Mouse (Mus musculus) G1E (cell line): ENCODE measurements around the gene Nfix. TPM values are rescaled to one million over a fixed set of nuclear protein-coding genes. Genes with fewer than 3 reads are reported as not detected.

Source experiments
- ATAC-seq: 2 replicates; pipeline ENCODE4 v1.8.0; 2016; ENCODE audit warnings: mild to moderate bottlenecking; ENCODE audit not compliant: insufficient number of reproducible peaks, poor library complexity, low FRiP score, severe bottlenecking; ENCODE audit errors: extremely low read depth
- DNase-seq: peaks from one replicate; pipeline ENCODE4 v3.0.0; 2012; ENCODE audit warnings: low spot score
- H3K27me3 ChIP-seq: 2 replicates; pipeline ENCODE4 v1.6.1; 2012; ENCODE audit warnings: mild to moderate bottlenecking, low read length, inconsistent platforms; ENCODE audit not compliant: insufficient read depth
- H3K36me3 ChIP-seq: replicated peaks from 2 replicates; pipeline ENCODE3; 2012; ENCODE audit warnings: mild to moderate bottlenecking, inconsistent platforms
- H3K4me1 ChIP-seq: 2 replicates; pipeline ENCODE4 v1.6.1; 2012; ENCODE audit warnings: low read depth, low read length, inconsistent platforms, mixed read lengths; ENCODE audit not compliant: insufficient read depth
- H3K4me3 ChIP-seq: 2 replicates; pipeline ENCODE4 v1.5.1; 2012; ENCODE audit warnings: low read depth, mild to moderate bottlenecking, inconsistent platforms, low read length, moderate library complexity, mixed read lengths
- H3K9me3 ChIP-seq: replicated peaks from 2 replicates; pipeline ENCODE4 v1.6.1; 2012; ENCODE audit warnings: inconsistent platforms
- CTCF ChIP-seq: IDR thresholded peaks from 2 replicates; pipeline ENCODE4 v1.5.1; 2012; ENCODE audit warnings: low read depth, low read length, inconsistent platforms, mixed read lengths
- GATA1 ChIP-seq: IDR thresholded peaks from 2 replicates; pipeline ENCODE4 v1.6.1; 2012; ENCODE audit warnings: borderline replicate concordance, low read length, inconsistent platforms, mixed read lengths
- GATA2 ChIP-seq: IDR thresholded peaks from 2 replicates; pipeline ENCODE4 v1.6.1; 2012; ENCODE audit warnings: low read depth, low read length, inconsistent platforms, borderline replicate concordance
- POLR2AphosphoS5 ChIP-seq: IDR thresholded peaks from 2 replicates; pipeline ENCODE4 v1.6.1; 2012; ENCODE audit warnings: low read depth, low read length, inconsistent platforms; ENCODE audit not compliant: insufficient replicate concordance
- TAL1 ChIP-seq: conservative IDR thresholded peaks from 2 replicates; pipeline ENCODE4 v1.6.1; 2012; ENCODE audit warnings: low read depth, low read length, inconsistent platforms, mixed read lengths
- polyA plus RNA-seq: library from polyadenylated mRNA; stranded (reverse); fragments of >175 nt; gene quantifications from 2 replicates; pipeline ENCODE4 v1.2.3, GENCODE M21; 2012
- total RNA-seq, 2 experiments: library from RNA; stranded (forward) in 1 of 2; stranded (reverse) in 1 of 2; fragments of 200-1000 nt in 1 of 2; fragments of >200 nt in 1 of 2; fragmentation: Nextera tagmentation in 1 of 2; gene quantifications; 2 replicates each; pipeline ENCODE4 v1.2.3; 2014 to 2017

The Nfix gene
- total and polyA plus RNA-seq, 3 experiments: 4.3 to 34.0 (median 16.2) TPM

DNA sequence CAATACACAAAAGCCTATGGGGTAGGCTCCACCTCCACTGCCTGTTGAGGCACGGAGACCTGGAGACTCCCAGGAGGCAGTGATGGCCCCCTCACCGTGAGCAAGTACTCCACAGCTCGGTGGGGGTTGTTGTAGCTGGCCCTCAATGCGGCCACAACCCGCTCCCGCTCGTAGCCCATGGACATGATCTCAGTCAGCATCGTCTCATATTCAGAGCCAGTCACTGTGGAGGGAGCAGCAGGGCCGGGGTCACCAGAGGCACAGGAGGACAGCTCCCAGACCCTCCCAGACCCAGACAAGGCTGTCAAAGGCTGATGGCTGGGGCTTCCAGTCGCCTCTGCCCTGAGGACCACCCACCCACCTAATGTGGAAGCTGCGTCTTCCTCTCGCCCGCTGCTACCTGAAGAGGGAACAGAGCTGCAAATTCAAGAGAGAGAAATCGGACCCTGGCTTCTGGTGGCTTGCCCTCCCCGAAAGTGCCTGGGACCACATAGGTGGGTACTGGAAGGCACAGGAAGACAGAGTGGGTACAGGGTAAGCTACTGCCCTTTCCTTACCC, 37.8 kb upstream of the Nfix start:
- Histone ChIP-seq H3K4me1 (peaks cover 83% of the 10 kb centered on the region), H3K36me3 (peaks cover 85% of the 10 kb centered on the region)
- no peak for ATAC-seq

DNA sequence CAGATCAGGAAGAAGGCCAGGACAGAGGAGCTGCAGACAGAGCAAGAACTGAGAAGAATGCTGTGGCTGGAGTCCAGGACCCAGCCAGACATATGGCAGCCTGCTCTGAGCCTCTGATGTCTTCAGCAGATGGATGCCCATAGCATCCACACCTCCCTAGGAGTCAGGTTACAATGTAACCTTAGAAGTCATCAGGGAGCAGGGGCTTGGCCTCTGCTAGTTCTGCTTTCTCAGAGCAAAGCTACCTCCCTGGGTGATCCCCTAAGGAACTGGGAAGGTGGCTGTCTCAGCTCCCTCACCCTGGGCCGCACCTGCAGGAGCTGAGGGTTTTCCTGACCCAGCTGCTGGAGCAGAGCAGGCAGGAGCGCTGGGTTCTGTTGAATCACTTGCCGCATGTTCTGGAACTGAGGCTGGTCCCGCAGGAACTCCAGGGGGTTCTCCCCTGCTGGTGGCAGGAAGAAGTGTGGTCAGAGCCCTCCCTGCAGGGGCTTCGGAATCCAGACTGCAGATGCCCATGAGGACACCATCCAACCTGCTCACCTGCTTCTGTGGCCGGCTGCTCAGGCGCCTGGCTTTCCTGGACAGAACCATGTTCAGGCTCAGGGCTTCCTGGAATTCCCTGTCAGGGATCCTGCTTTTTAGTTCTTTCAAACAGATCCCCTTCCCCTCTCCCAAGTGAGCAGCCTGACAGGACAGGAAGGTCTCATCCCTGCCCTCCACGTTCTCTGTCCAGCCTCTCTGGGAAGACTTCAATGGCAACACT, 37.2 kb upstream of the Nfix start:
- Histone ChIP-seq H3K36me3 (peaks cover 80% of the 10 kb centered on the region), H3K9me3 (no peaks in the 10 kb centered on the region), H3K4me3 (no peak overlapping the region), H3K4me1 (peaks cover 80% of the 10 kb centered on the region), H3K27me3 (no peaks in the 10 kb centered on the region)
- no peak for TF ChIP-seq CTCF
- TF ChIP-seq TAL1: no peak
- no peak for TF ChIP-seq GATA2
- TF ChIP-seq GATA1: no peak
- TF ChIP-seq POLR2AphosphoS5: no peak
- DNase-seq (no peak), ATAC-seq (no peak)

More for the DNA sequence above, 37.8 kb upstream of the Nfix start:
- Histone ChIP-seq H3K27me3 (no peaks in the 10 kb centered on the region), H3K9me3 (no peaks in the 10 kb centered on the region), H3K4me3 (no peak overlapping the region; the same call in 1 of the 2 replicates)
- TF ChIP-seq GATA1: no peak
- TF ChIP-seq GATA2: no peak
- no peak for TF ChIP-seq CTCF
- no peak for TF ChIP-seq POLR2AphosphoS5
- TF ChIP-seq TAL1: no peak
- DNase-seq: no peak

DNA sequence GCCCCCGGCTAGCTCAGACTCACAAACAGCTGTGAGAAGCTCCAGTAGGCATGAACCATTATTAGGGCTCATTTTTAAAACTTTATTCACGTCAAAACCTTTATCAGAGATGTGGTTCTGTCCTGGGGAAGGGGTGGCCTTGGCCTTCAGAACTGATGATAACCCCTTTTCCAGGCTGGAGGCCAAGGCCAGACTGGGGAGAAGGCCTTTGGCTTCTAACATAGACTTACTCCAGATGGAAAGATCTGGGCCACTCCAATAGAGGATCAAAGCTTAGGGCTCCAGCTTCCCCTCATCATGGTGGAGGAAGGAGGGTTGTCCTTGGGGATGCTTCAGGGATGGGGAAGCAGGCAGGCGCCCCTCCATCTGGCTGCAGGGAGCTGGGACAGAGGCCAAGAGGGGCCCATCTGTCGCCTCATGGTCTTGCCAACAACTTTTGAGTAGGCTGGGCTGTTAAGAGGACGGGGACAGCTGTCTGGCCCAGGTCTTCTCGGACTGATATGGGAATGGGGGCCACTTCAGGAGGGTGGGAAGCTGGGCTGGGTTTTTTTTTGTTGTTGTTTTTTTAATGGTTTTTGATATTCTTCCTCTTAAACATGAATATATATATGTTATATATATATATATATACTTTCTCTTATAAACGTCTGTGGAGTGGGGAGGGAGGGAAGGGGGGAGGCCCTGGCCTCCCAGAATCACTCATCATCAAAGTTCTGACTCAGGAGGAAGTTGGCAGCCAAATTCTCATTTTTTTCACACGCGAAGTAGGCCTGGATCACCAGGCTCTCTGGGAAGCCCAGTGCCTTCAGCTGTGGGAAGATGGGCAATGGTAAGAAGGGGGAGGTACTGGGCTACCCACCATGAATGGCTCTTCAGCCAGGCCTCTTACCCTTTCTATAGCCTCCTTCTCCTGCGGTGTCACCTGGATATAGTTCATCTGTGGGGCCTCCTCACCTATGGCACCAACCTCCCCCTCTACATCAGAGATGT, 35.0 kb upstream of the Nfix start:
- H3K4me3 ChIP-seq: no peak overlapping the region
- peaks cover 74% of the 10 kb centered on the region for H3K4me1 ChIP-seq
- DNase-seq (no peak), ATAC-seq (no peak)
- no peaks in the 10 kb centered on the region for H3K9me3 ChIP-seq
- peaks cover 67% of the 10 kb centered on the region for H3K36me3 ChIP-seq
- no peaks in the 10 kb centered on the region for H3K27me3 ChIP-seq
- TF ChIP-seq CTCF (no peak), GATA1 (no peak), TAL1 (no peak), POLR2AphosphoS5 (no peak)

DNA sequence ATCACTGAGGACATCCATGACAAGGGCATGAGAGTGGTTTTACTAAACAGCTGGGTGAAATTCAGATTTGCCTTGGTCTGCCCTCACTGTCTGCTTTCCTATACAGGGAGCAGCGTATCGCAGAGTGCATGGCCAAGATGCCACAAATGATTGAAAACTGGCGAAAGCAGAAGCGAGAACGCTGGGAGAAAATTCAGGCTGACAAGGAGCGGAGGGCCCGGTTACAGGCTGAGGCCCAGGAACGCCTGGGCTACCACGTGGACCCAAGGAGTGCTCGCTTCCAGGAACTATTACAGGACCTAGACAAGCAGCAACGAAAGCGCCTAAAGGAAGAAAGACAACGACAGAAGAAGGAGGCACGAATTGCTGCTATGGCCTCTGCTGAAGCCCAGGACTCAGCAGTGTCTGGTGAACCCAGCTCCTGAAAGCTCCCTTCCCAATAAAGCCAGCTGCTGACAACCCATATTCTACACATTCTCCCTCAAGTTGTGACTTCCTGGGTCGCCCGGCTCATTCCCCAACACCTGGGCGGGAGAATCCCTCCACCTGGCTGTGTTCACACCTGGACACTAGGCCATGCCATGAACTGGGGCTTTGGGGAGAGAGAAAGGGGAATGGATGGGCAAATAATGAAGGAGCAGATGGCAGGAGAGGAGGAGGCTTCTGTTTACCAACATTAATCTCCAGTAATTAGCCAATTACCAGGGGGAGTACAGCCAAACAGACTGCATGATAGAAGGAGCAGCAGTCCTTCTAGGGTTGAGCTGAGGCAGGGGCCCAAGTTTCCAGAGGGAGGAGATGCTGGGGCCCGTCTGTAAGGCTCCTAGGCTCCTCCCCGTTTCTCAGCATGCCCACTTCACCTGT, 34.1 kb upstream of the Nfix start:
- H3K9me3 ChIP-seq: no peaks in the 10 kb centered on the region
- no peak overlapping the region; the same call in 1 of the 2 replicates for H3K4me3 ChIP-seq
- TF ChIP-seq CTCF (no peak), POLR2AphosphoS5 (no peak), GATA2 (no peak), TAL1 (no peak), GATA1 (no peak)
- H3K36me3 ChIP-seq: peaks cover 66% of the 10 kb centered on the region
- DNase-seq (no peak), ATAC-seq (no peak)
- no peaks in the 10 kb centered on the region for H3K27me3 ChIP-seq
- peaks cover 72% of the 10 kb centered on the region for H3K4me1 ChIP-seq

DNA sequence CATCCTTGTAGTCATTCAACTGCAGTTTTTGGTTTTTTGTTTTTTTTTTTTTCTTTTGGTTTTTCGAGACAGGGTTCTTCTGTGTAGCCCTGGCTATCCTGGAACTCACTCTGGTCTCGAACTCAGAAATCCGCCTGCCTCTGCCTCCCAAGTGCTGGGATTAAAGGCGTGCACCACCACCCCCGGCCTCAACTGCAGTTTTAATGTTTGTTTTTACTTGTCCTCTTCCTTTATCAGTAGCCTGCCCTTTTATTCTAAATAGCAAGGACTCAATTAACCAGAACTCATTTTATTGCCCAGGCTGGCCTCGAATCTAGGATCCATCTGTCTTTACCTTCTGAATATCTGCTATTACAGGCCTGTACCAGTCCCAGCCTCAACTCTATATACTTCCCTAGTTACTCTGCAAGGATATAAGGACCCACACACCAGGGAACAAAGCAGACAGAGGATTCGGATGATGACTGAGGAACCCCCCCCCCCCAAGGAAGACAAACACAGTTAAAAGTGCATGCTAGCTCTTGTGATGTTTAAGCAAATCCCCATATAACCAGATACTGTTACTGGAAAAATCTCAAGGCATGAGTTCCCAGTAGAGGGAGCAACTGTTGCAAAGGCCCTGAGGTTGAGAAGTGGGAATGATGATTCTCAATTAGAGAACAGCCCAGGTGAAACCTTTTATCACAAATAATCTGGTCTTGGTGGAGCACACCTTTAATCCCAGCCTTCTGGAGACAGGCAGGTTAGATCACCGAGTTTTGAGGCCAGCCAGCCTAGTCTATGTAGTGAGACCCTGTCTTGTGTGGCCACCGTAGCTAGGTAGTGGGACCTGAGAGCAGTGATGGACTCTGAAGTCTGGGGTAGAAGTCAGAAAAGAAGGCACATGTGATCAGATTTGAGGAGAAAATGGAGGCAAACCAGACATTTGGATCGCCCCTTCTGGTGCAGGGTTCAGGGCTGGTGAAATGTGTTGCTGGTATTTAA, 32.9 kb upstream of the Nfix start:
- Histone ChIP-seq H3K9me3 (no peaks in the 10 kb centered on the region), H3K36me3 (peaks cover 59% of the 10 kb centered on the region), H3K27me3 (no peaks in the 10 kb centered on the region), H3K4me1 (peaks cover 60% of the 10 kb centered on the region), H3K4me3 (peak overlapping the region; percentile 98)
- no peak for ATAC-seq
- TF ChIP-seq GATA2 (no peak), POLR2AphosphoS5 (no peak), GATA1 (no peak), CTCF (no peak), TAL1 (no peak)
- no peak for DNase-seq
